Mouse (Mus musculus): Measurements from ENCODE around the gene Nop58. TPM values are rescaled to one million over a fixed set of nuclear protein-coding genes. Genes with fewer than 3 reads are reported as not detected.
"Not testable (repeated sequence)": the region's sequence is repeated elsewhere in the genome, so short reads cannot be mapped to it uniquely, and the experiment has no call there.

The Nop58 gene
- polyA plus RNA-seq (2014; fragmentation: Nextera tagmentation; extraction: Ambion mirVana) = 256 and 268 TPM in 2 replicates

DNA sequence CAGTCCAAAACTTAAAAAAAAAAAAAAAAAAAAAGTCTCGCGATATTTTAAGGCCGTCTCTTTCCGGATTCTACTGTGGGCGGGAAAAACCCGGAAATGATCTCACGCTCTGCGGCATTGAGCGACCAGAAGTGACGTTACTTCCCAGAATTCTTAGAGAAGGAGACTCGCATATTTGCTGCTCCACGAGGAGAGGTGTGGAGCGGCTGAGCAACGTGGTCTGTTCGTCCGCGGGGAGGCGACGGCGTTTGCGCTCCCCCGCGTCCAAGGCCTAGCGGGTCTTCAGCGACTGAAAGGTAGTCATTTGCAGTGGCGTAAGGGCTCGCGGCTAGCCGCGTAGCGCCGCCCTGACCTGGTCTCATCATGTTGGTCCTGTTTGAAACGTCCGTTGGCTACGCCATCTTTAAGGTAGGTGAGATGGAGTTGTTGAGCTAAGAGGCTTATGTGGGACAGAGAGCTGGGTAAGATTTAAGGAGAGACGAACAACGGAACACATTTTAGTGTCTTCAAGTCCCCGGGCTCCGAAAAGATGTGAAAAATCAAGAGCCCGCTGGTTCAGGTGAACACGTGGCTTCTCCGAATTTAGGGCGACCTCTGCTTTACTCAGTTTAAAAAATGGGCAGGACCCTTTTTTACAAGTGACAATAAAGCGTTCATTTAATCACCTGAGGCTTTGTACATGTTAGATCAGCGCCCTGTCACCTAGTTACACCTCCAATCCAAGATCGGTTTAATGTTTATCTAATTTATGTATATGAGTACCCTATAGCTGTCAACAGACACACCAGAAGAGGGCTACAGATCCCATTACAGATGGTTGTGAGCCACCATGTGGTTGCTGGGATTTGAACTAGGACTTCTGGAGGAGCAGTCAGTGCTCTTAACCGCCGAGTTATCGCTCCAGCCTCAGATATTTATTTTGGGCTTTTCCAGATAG, at the start of gene Nop58:
TSS of gene Nop58 (plus strand) at position 153 of the 937 bp plus-strand sequence.
- Histone ChIP-seq H3K9me3 (ENCODE audit: control insufficient read depth, low read length) (no peaks in the 10 kb centered on the region), H3K36me3 (ENCODE audit: control insufficient read depth, insufficient read depth, low read length) (peaks cover 9% of the 10 kb centered on the region; the same call in 1 of the 2 replicates), H3K4me2 (ENCODE audit: low read length) (peak within 1 kb of the TSS; percentile 97), H3K4me1 (replicated peaks; ENCODE audit: control insufficient read depth, insufficient read depth, low read length) (peaks cover 7% of the 10 kb centered on the region), H3K9ac (ENCODE audit: low read length) (peak within 1 kb of the TSS; percentile 96), H3K4me3 (ENCODE audit: low read depth, low read length) (peak within 1 kb of the TSS; percentile 99), H3K27me3 (replicated peaks; ENCODE audit: control insufficient read depth, insufficient read depth, low read length) (no peaks in the 10 kb centered on the region), H3K27ac (ENCODE audit: low read depth) (peak within 1 kb of the TSS; percentile 92)
- under 1% methylated on average over 49 of the region's 49 CpGs for WGBS
- peak; percentile 96 for ATAC-seq (replicated peaks; ENCODE audit: low FRiP score, low TSS enrichment, low read depth)
- peak; percentile 91 for DNase-seq (ENCODE audit: low spot score)

DNA sequence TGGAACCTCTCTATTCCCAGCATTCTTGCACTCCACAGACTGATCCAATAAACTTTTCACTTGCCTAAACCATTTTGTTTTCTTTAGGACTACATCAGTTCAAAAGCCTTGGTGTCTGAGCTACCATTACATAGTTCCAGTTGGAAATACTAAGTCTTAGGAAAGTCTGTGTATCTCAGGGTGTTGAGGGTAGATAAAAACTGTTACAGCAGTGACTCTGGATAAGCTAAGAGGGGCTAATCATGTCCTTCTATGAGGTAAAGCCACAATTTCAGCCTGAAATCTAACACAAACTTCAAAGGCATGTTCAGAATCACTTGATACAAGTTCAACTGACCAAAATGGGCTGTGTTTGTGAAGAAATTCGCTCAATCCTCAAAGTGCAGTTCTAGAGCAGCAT, 48.4 kb upstream of the Nop58 start:
- DNase-seq (ENCODE audit: low spot score) (no peak), ATAC-seq (replicated peaks; ENCODE audit: low FRiP score, low TSS enrichment, low read depth) (no peak)
- H3K27ac ChIP-seq (ENCODE audit: low read depth) = no peak overlapping the region
- no peak overlapping the region for H3K4me3 ChIP-seq (ENCODE audit: low read depth, low read length)
- H3K4me2 ChIP-seq (ENCODE audit: low read length) = no peak overlapping the region
- no peaks in the 10 kb centered on the region for H3K27me3 ChIP-seq (replicated peaks; ENCODE audit: control insufficient read depth, insufficient read depth, low read length)
- peaks cover 3% of the 10 kb centered on the region; the same call in 1 of the 2 replicates for H3K36me3 ChIP-seq (ENCODE audit: control insufficient read depth, insufficient read depth, low read length)
- H3K9me3 ChIP-seq (ENCODE audit: control insufficient read depth, low read length) = no peaks in the 10 kb centered on the region
- H3K4me1 ChIP-seq (replicated peaks; ENCODE audit: control insufficient read depth, insufficient read depth, low read length) = no peaks in the 10 kb centered on the region
- no peak overlapping the region for H3K9ac ChIP-seq (ENCODE audit: low read length)
- 69% methylated on average over 1 of the region's 1 CpGs for WGBS

DNA sequence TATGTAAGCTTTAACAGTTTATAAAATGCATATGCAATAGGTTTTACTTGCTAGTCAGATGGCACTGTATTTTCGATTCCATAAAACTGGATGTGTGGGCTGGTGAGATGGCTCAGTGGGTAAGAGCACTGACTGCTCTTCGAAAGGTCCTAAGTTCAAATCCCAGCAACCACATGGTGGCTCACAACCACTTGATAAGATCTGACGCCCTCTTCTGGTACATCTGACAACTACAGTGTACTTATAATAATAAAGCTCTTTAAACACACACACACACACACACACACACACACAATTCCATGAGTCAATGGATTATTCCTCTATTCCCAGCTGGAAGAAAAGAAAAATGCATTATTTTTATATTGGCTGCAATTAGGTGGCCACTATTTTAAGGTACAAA, 46.4 kb upstream of the Nop58 start:
- no peak overlapping the region for H3K27ac ChIP-seq (ENCODE audit: low read depth)
- peaks cover 18% of the 10 kb centered on the region for H3K36me3 ChIP-seq (ENCODE audit: control insufficient read depth, insufficient read depth, low read length)
- no peak overlapping the region for H3K9ac ChIP-seq (ENCODE audit: low read length)
- H3K4me2 ChIP-seq (ENCODE audit: low read length) = no peak overlapping the region
- ATAC-seq (replicated peaks; ENCODE audit: low FRiP score, low TSS enrichment, low read depth) (no peak), DNase-seq (ENCODE audit: low spot score) (no peak)
- WGBS = 85% methylated on average over 3 of the region's 3 CpGs
- H3K4me3 ChIP-seq (ENCODE audit: low read depth, low read length) = no peak overlapping the region
- no peaks in the 10 kb centered on the region for H3K27me3 ChIP-seq (replicated peaks; ENCODE audit: control insufficient read depth, insufficient read depth, low read length)
- no peaks in the 10 kb centered on the region for H3K4me1 ChIP-seq (replicated peaks; ENCODE audit: control insufficient read depth, insufficient read depth, low read length)
- H3K9me3 ChIP-seq (ENCODE audit: control insufficient read depth, low read length) = no peaks in the 10 kb centered on the region

DNA sequence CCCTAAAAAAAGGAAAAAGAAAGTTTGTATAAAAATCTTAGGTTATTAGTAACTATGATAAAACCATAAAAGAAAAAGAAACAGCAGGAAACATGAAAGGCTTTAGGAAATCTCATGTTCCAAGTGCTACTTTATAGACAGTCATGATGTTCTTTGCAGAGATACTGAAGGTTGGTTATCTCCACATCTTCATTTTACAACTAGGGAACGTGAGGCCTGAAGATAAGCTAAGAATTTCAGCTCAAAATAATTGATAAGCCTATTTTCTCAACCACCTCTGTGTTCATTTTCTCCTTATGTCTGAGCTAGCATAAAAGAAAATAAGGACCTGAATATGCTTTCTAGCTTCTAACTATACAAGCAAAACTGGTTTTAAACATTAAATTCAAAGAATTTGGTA, 42.3 kb upstream of the Nop58 start:
- H3K27ac ChIP-seq (ENCODE audit: low read depth) = no peak overlapping the region
- ATAC-seq (replicated peaks; ENCODE audit: low FRiP score, low TSS enrichment, low read depth) (no peak), DNase-seq (ENCODE audit: low spot score) (no peak)
- WGBS = 62% methylated on average over 1 of the region's 1 CpGs
- H3K4me1 ChIP-seq (replicated peaks; ENCODE audit: control insufficient read depth, insufficient read depth, low read length) = no peaks in the 10 kb centered on the region
- no peaks in the 10 kb centered on the region for H3K27me3 ChIP-seq (replicated peaks; ENCODE audit: control insufficient read depth, insufficient read depth, low read length)
- no peaks in the 10 kb centered on the region for H3K9me3 ChIP-seq (ENCODE audit: control insufficient read depth, low read length)
- peaks cover 40% of the 10 kb centered on the region for H3K36me3 ChIP-seq (ENCODE audit: control insufficient read depth, insufficient read depth, low read length)
- no peak overlapping the region for H3K4me3 ChIP-seq (ENCODE audit: low read depth, low read length)
- no peak overlapping the region for H3K9ac ChIP-seq (ENCODE audit: low read length)
- no peak overlapping the region for H3K4me2 ChIP-seq (ENCODE audit: low read length)

DNA sequence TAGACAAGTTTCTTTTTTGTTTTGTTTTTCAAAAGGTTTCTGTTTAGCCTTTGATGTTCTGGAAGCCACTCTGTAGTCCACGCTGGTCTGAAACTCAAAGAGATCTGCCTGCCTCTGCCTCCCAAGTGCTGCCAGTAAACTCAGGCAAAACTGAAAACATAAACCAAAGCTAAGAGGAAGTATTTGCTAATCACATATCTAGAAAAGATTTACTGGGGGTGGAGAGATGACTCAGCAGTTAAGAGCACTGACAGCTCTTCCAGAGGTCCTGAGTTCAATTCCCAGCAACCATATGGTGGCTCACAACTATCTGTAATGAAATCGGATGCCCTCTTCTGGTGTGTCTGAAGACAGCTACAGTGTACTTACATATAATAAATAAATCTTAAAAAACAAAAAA, 38.3 kb upstream of the Nop58 start:
- not testable (repeated sequence) for H3K4me1 ChIP-seq (replicated peaks; ENCODE audit: control insufficient read depth, insufficient read depth, low read length); ATAC-seq (replicated peaks; ENCODE audit: low FRiP score, low TSS enrichment, low read depth); DNase-seq (ENCODE audit: low spot score); H3K4me3 ChIP-seq (ENCODE audit: low read depth, low read length); H3K27ac ChIP-seq (ENCODE audit: low read depth); H3K9ac ChIP-seq (ENCODE audit: low read length); H3K9me3 ChIP-seq (ENCODE audit: control insufficient read depth, low read length); H3K27me3 ChIP-seq (replicated peaks; ENCODE audit: control insufficient read depth, insufficient read depth, low read length); H3K4me2 ChIP-seq (ENCODE audit: low read length)
- WGBS = 91% methylated on average over 2 of the region's 2 CpGs
- peaks cover 66% of the 10 kb centered on the region for H3K36me3 ChIP-seq (ENCODE audit: control insufficient read depth, insufficient read depth, low read length)

DNA sequence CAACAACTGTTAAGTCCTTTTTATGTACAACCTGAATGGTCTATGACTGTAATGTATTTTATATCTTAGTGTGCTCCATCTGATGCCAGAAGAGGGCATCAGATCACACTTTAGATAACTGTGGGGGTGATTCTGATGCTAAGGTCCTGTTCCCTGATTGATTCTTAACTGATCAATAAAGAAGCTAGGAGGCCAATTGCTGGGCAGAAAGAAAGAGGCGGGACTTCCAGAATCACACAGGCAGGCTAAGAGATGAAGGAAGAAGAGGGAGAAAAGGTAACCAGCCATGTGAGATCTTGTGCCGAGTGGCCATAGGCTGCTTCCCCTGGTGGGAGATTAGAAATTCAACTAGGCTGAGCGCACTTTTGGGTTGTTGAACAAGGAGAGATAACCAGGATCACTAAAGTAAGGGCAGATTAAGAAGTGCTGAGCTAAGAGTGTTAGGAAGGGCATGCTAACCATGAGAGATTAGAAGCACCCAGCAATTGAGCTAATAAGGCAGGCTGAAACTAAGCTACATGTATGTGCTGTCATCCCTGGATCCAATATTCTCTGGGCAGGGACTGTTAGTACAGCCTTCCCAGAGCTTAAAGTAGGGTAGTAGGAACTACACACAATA, 33.5 kb upstream of the Nop58 start:
- DNase-seq (ENCODE audit: low spot score) = no peak
- Histone ChIP-seq H3K4me1 (replicated peaks; ENCODE audit: control insufficient read depth, insufficient read depth, low read length) (no peaks in the 10 kb centered on the region), H3K9me3 (ENCODE audit: control insufficient read depth, low read length) (no peaks in the 10 kb centered on the region), H3K36me3 (ENCODE audit: control insufficient read depth, insufficient read depth, low read length) (peaks cover 72% of the 10 kb centered on the region), H3K4me3 (ENCODE audit: low read depth, low read length) (no peak overlapping the region), H3K9ac (ENCODE audit: low read length) (no peak overlapping the region), H3K27me3 (replicated peaks; ENCODE audit: control insufficient read depth, insufficient read depth, low read length) (no peaks in the 10 kb centered on the region), H3K27ac (ENCODE audit: low read depth) (no peak overlapping the region), H3K4me2 (ENCODE audit: low read length) (no peak overlapping the region)
- WGBS = 94% methylated on average over 3 of the region's 3 CpGs
- ATAC-seq (replicated peaks; ENCODE audit: low FRiP score, low TSS enrichment, low read depth) = no peak

DNA sequence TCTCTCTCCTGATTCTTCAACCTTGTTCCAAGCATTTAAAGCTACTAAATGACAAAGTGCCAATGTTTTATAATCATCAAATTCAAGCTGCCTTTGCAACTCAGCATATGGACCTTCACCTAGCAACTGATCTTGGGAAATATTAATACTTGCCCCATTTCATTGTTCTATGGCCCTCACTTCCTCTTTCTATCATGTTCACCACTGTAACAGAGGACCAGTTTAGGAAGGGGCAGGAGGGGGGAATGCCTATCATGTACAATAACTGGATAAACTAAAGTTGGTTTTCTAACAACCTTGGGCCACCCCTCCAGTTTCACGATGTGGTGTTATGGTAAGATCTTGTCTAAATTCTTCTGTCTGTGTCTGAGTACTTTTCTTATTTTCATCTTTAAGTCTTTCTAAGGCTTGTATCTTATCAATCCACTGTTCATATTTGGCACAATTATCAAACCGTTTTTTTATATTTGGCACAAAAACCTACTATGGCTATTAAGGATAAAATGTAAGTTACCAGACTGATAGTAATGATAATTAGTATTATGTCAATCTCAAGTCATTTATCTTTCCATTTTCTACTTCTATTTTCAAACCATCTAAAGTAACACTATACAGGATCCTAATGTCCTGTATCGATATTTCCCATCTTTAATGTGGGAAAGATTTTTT, 31.4 kb upstream of the Nop58 start:
- Histone ChIP-seq H3K9ac (ENCODE audit: low read length) (no peak overlapping the region), H3K4me3 (ENCODE audit: low read depth, low read length) (no peak overlapping the region), H3K36me3 (ENCODE audit: control insufficient read depth, insufficient read depth, low read length) (peaks cover 51% of the 10 kb centered on the region), H3K27ac (ENCODE audit: low read depth) (no peak overlapping the region), H3K9me3 (ENCODE audit: control insufficient read depth, low read length) (no peaks in the 10 kb centered on the region), H3K27me3 (replicated peaks; ENCODE audit: control insufficient read depth, insufficient read depth, low read length) (no peaks in the 10 kb centered on the region), H3K4me1 (replicated peaks; ENCODE audit: control insufficient read depth, insufficient read depth, low read length) (no peaks in the 10 kb centered on the region), H3K4me2 (ENCODE audit: low read length) (no peak overlapping the region)
- 96% methylated on average over 3 of the region's 3 CpGs for WGBS
- no peak for DNase-seq (ENCODE audit: low spot score)
- ATAC-seq (replicated peaks; ENCODE audit: low FRiP score, low TSS enrichment, low read depth) = no peak

DNA sequence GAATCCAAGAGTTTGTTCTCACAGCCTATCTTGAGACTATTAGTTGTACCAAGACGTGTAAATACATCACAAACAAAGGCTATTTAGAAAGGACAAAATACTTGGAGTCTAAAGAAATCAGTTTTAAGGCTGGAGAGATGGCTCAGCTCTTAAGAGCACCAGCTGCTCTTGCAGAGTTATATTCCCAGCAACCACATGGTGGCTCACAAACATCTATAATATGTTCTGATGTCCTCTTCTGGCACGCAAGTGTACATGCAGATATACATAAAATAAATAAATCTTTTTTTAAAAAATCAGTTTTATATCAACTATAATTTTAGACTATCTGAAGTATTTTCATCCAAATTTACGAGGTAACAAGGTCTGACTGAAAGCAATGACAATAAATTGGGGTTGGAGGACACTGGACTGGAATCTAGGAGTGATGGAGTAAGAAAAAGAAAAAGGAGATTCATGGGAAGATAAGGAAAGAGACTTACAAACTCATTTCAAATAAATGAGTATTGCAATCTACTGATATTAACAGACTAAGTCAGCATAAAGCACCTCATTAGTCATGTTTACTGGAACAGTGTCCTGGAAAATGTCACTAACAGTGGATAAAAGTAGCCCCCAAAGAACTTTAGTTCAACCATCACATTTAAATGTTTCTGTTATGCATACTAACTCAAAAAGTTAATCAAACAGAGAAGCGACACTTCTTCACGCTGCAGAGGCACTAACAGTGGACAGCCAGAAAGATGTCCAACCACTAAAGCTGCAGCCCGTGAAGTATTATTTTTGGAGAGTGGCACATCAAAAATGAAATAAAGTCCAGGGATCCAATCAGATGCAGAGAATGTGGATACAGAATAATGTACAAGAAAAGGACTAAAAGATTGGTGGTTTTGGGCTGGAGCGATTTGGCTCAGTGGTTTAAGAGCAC, 28.3 kb upstream of the Nop58 start:
- Histone ChIP-seq H3K36me3 (ENCODE audit: control insufficient read depth, insufficient read depth, low read length) (peaks cover 29% of the 10 kb centered on the region), H3K4me3 (ENCODE audit: low read depth, low read length) (no peak overlapping the region), H3K4me2 (ENCODE audit: low read length) (no peak overlapping the region), H3K4me1 (replicated peaks; ENCODE audit: control insufficient read depth, insufficient read depth, low read length) (no peaks in the 10 kb centered on the region), H3K9ac (ENCODE audit: low read length) (no peak overlapping the region), H3K27ac (ENCODE audit: low read depth) (no peak overlapping the region), H3K27me3 (replicated peaks; ENCODE audit: control insufficient read depth, insufficient read depth, low read length) (no peaks in the 10 kb centered on the region), H3K9me3 (ENCODE audit: control insufficient read depth, low read length) (no peaks in the 10 kb centered on the region)
- WGBS = 78% methylated on average over 7 of the region's 7 CpGs
- ATAC-seq (replicated peaks; ENCODE audit: low FRiP score, low TSS enrichment, low read depth) (no peak), DNase-seq (ENCODE audit: low spot score) (no peak)
